Mouse (Mus musculus): ENCODE measurements around the gene Hspa1l. TPM values are rescaled to one million over a fixed set of nuclear protein-coding genes. Genes with fewer than 3 reads are reported as not detected.
"Not testable (repeated sequence)": the region's sequence is repeated elsewhere in the genome, so short reads cannot be mapped to it uniquely, and the experiment has no call there.

The Hspa1l gene
- polyA plus RNA-seq, 2 experiments: 0.47 to 0.85 TPM

DNA sequence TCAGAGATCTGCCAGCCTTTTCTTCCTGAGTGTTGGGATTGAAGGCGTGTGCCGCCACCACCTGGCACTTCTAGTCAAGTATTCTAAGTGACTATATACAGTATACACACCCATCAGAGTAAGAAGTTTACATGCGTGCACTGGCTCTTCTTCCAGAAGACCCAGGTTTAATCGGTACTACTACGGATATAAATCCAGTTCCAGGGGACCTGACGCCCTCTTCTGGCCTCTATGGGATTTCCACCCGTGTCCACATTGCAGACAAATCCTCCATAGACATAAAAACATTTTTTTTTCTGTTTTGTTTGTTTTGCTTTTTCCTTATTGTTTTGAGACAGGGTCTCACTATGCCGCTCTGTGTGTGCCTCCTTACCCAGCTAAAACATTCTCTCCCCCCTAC, 24.9 kb upstream of the Hspa1l start:
- Histone ChIP-seq H3K9me3 (ENCODE audit: control insufficient read depth, low read length) (no peaks in the 10 kb centered on the region), H3K4me1 (ENCODE audit: control insufficient read depth, insufficient read depth, low read length) (peaks cover 9% of the 10 kb centered on the region), H3K4me3 (replicated peaks; ENCODE audit: low read length) (no peak overlapping the region), H3K27me3 (ENCODE audit: control insufficient read depth, insufficient read depth, low read length) (no peaks in the 10 kb centered on the region), H3K36me3 (ENCODE audit: control insufficient read depth, insufficient read depth, low read length) (peaks cover 23% of the 10 kb centered on the region), H3K9ac (ENCODE audit: low read depth, low read length, severe bottlenecking) (no peak overlapping the region), H3K4me2 (replicated peaks; ENCODE audit: low read depth, low read length, severe bottlenecking) (no peak overlapping the region), H3K27ac (replicated peaks; ENCODE audit: low read depth, low read length) (no peak overlapping the region)
- ATAC-seq (ENCODE audit: low FRiP score, low read depth) (no peak), DNase-seq (ENCODE audit: low spot score) (no peak)
- WGBS: 22% methylated on average over 8 of the region's 8 CpGs
- TF ChIP-seq POLR2A (IDR thresholded peaks at IDR 0.05; ENCODE audit: borderline replicate concordance, extremely low read depth, insufficient read depth, insufficient read length): no peak

GRCm38 (mm10) chr17:34948721-34949552, 23.6 kb upstream of the Hspa1l start:
- not testable (repeated sequence) for H3K4me3 ChIP-seq (replicated peaks; ENCODE audit: low read length); DNase-seq (ENCODE audit: low spot score)
- 59% methylated on average over 9 of the region's 9 CpGs for WGBS

GRCm38 (mm10) chr17:34949553-34949969, 22.9 kb upstream of the Hspa1l start:
- H3K27ac ChIP-seq (replicated peaks; ENCODE audit: low read depth, low read length): no peak overlapping the region
- no peak overlapping the region for H3K4me3 ChIP-seq (replicated peaks; ENCODE audit: low read length)
- no peak for TF ChIP-seq POLR2A (IDR thresholded peaks at IDR 0.05; ENCODE audit: borderline replicate concordance, extremely low read depth, insufficient read depth, insufficient read length)
- DNase-seq (ENCODE audit: low spot score) (no peak), ATAC-seq (ENCODE audit: low FRiP score, low read depth) (no peak)
- H3K9me3 ChIP-seq (ENCODE audit: control insufficient read depth, low read length): no peaks in the 10 kb centered on the region
- no peaks in the 10 kb centered on the region for H3K27me3 ChIP-seq (ENCODE audit: control insufficient read depth, insufficient read depth, low read length)
- no peak overlapping the region for H3K4me2 ChIP-seq (replicated peaks; ENCODE audit: low read depth, low read length, severe bottlenecking)
- peaks cover 23% of the 10 kb centered on the region for H3K36me3 ChIP-seq (ENCODE audit: control insufficient read depth, insufficient read depth, low read length)
- peaks cover 9% of the 10 kb centered on the region for H3K4me1 ChIP-seq (ENCODE audit: control insufficient read depth, insufficient read depth, low read length)
- H3K9ac ChIP-seq (ENCODE audit: low read depth, low read length, severe bottlenecking): no peak overlapping the region
- 31% methylated on average over 4 of the region's 4 CpGs for WGBS

More at GRCm38 (mm10) chr17:34948721-34949552, 23.6 kb upstream of the Hspa1l start:
- H3K36me3 ChIP-seq (ENCODE audit: control insufficient read depth, insufficient read depth, low read length): peaks cover 23% of the 10 kb centered on the region
- not testable (repeated sequence) for ATAC-seq (ENCODE audit: low FRiP score, low read depth); H3K27ac ChIP-seq (replicated peaks; ENCODE audit: low read depth, low read length); H3K27me3 ChIP-seq (ENCODE audit: control insufficient read depth, insufficient read depth, low read length); H3K9ac ChIP-seq (ENCODE audit: low read depth, low read length, severe bottlenecking); H3K4me2 ChIP-seq (replicated peaks; ENCODE audit: low read depth, low read length, severe bottlenecking); H3K9me3 ChIP-seq (ENCODE audit: control insufficient read depth, low read length); H3K4me1 ChIP-seq (ENCODE audit: control insufficient read depth, insufficient read depth, low read length)

DNA sequence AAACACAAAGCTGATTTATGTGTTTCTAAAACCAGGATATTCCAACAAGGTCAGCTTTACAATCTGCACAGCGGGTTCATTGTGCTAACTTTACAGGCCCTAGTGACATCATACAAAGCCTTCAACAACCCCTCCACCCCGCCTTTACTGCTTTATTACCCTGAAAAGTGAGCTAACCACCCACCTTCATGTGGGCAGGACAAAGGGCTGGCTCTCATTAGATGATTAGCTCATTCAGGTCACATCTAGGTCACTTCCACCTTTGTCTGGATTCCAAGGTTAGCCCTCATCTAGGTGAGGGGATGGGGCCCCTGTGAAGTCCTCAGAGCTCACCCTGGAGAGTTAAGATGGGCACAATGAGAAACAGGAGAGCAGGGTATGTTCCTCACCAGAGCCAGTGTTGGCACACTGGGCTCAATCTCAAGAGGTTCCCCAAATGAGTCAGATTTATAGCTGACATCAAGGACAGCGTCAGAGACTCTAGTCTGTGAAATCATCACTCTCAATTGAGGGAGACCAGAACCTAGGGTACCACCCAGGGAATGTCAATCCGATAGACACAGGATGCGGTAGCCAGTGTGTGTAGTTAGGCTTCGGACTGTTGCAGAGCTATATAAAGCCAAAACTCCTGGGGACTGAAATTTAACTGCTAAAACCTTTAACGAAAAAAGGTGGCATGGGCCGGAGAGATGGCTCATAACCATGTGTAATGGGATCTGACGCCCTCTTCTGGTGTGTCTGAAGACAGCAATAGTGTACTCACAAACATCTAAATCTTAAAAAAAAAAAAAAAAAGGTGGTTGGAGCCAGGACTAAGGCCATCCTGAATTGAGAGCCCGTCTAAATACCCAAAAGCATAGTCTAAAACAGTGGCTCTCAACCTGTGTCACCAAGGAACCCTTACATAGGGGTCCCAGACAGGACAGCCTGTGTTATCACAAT, 21.7 kb upstream of the Hspa1l start:
- peak overlapping the region; percentile 89 for H3K4me2 ChIP-seq (replicated peaks; ENCODE audit: low read depth, low read length, severe bottlenecking)
- peak overlapping the region; percentile 98 for H3K4me3 ChIP-seq (replicated peaks; ENCODE audit: low read length)
- TF ChIP-seq POLR2A (IDR thresholded peaks at IDR 0.05; ENCODE audit: borderline replicate concordance, extremely low read depth, insufficient read depth, insufficient read length): no peak
- 18% methylated on average over 10 of the region's 10 CpGs for WGBS
- H3K9me3 ChIP-seq (ENCODE audit: control insufficient read depth, low read length): no peaks in the 10 kb centered on the region
- no peak for DNase-seq (ENCODE audit: low spot score)
- H3K4me1 ChIP-seq (ENCODE audit: control insufficient read depth, insufficient read depth, low read length): peaks cover 9% of the 10 kb centered on the region
- H3K9ac ChIP-seq (ENCODE audit: low read depth, low read length, severe bottlenecking): peak overlapping the region; percentile 99
- ATAC-seq (ENCODE audit: low FRiP score, low read depth): no peak
- H3K27ac ChIP-seq (replicated peaks; ENCODE audit: low read depth, low read length): peak overlapping the region; percentile 95
- H3K36me3 ChIP-seq (ENCODE audit: control insufficient read depth, insufficient read depth, low read length): peaks cover 23% of the 10 kb centered on the region
- H3K27me3 ChIP-seq (ENCODE audit: control insufficient read depth, insufficient read depth, low read length): peaks cover 4% of the 10 kb centered on the region; the same call in 1 of the 2 replicates

Data from limb, embryonic 14.5 days (tissue).